Mouse (Mus musculus) liver, embryonic 14.5 days (tissue): ENCODE results near the gene Amn1. TPM values are rescaled to one million over a fixed set of nuclear protein-coding genes. Genes with fewer than 3 reads are reported as not detected.

Source experiments
- ATAC-seq: fragments of 200-750 bp; cut with Nextera tagmentation; 2 replicates; pipeline ENCODE4 v1.8.0; 2017; ENCODE audit warnings: moderate number of reproducible peaks, mild to moderate bottlenecking, moderate library complexity; ENCODE audit not compliant: insufficient read depth
- DNase-seq, 3 experiments: peaks; one replicate each; pipeline ENCODE4 v3.0.0-alpha.2; 2012 to 2013; ENCODE audit warnings: low read depth in 3 of 3, low spot score in 3 of 3
- H3K27ac ChIP-seq: fragments of 300-500 bp; sonication (generic); 2 replicates; pipeline ENCODE4 v1.5.1; 2014; ENCODE audit warnings: moderate library complexity, mild to moderate bottlenecking, control low read depth, inconsistent platforms
- H3K27me3 ChIP-seq: fragments of 300-500 bp; sonication (generic); 2 replicates; pipeline ENCODE4 v1.6.1; 2014; ENCODE audit warnings: mild to moderate bottlenecking, low read length, moderate library complexity; ENCODE audit not compliant: control insufficient read depth, insufficient read depth
- H3K36me3 ChIP-seq: fragments of 300-500 bp; sonication (generic); replicated peaks from 2 replicates; pipeline ENCODE4 v1.6.1; 2014; ENCODE audit warnings: low read depth; ENCODE audit not compliant: control insufficient read depth, insufficient read depth
- H3K4me1 ChIP-seq, 2 experiments: fragments of 200-500 bp in 1 of 2; fragments of 300-500 bp in 1 of 2; sonication (generic) in 1 of 2; replicated peaks; 2 replicates each; pipeline ENCODE4 v1.6.1; 2012 to 2014; ENCODE audit warnings: antibody characterized with exemption in 1 of 2, inconsistent platforms in 1 of 2, low read length in 1 of 2; ENCODE audit not compliant: control insufficient read depth in 2 of 2, insufficient read depth in 2 of 2
- H3K4me2 ChIP-seq: fragments of 300-500 bp; sonication (generic); 2 replicates; pipeline ENCODE4 v1.6.1; 2014; ENCODE audit warnings: low read depth, mild to moderate bottlenecking, control low read depth, moderate library complexity
- H3K4me3 ChIP-seq, 2 experiments: fragments of 200-500 bp in 1 of 2; fragments of 300-500 bp in 1 of 2; sonication (generic) in 1 of 2; 2 replicates each; pipeline ENCODE4 v1.5.1; 2012 to 2014; ENCODE audit warnings: low read depth in 2 of 2, low read length in 2 of 2, mild to moderate bottlenecking in 2 of 2, control low read depth in 1 of 2, inconsistent platforms in 1 of 2, moderate library complexity in 1 of 2; ENCODE audit not compliant: insufficient read depth in 1 of 2
- H3K9ac ChIP-seq: fragments of 300-500 bp; sonication (generic); replicated peaks from 2 replicates; pipeline ENCODE4 v1.6.1; 2014; ENCODE audit warnings: mild to moderate bottlenecking, control low read depth, moderate library complexity
- H3K9me3 ChIP-seq: fragments of 300-500 bp; sonication (generic); 2 replicates; pipeline ENCODE4 v1.6.1; 2016; ENCODE audit warnings: low read length, mixed read lengths; ENCODE audit not compliant: control insufficient read depth
- CTCF ChIP-seq: IDR thresholded peaks from 2 replicates; pipeline ENCODE4 v1.5.1; 2016; ENCODE audit warnings: antibody characterized with exemption, low read depth, control low read depth
- EP300 ChIP-seq: IDR thresholded peaks from 2 replicates; pipeline ENCODE4 v1.6.1; 2016; ENCODE audit warnings: antibody characterized with exemption, low read depth
- WGBS: fragments of 180-500 bp; shearing (Covaris S2); extraction: QIAGEN DNeasy Blood & Tissue Kit; methylation state at CpG from one replicate; pipeline ENCODE4 v1.1.7; 2014; ENCODE audit not compliant: insufficient replicate concordance; 5-methylcytosine and 5-hydroxymethylcytosine counted together
- polyA plus RNA-seq, 2 experiments: library from polyadenylated mRNA; depleted of rRNA in 1 of 2; stranded (reverse) in 1 of 2; unstranded in 1 of 2; fragments of >200 nt; fragmentation: Nextera tagmentation in 1 of 2; extraction: Ambion mirVana in 1 of 2; gene quantifications; 2 replicates each; pipeline versions ENCODE4 v1.2.1 to v1.2.3; 2012 to 2014

Gene Amn1
- polyA plus RNA-seq, 2 experiments, result 2.9 to 5.2 TPM

DNA sequence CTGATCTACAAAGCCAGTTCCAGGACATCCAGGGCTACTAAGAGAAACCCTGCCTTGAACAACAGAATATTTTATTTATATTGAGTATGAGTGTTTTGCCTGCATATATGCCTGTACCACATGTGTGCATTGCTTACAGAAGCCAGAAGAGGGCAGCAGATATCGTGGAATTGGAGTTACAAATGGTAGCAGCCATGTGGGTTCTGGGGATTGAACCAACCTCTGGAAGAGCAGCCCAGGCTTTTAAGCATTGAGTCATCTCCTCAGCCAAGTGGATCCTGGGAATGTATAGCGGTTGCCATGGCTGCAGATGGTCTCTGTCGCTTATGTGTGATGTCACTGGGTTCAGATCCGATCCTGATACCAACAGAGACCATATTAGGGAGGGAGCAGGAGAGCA is 61.8 kb downstream of the Amn1 start:
- no peak overlapping the region for H3K4me3 ChIP-seq
- no peaks in the 10 kb centered on the region for H3K36me3 ChIP-seq
- H3K27ac ChIP-seq, result no peak overlapping the region
- TF ChIP-seq CTCF (peak; percentile 78), EP300 (no peak)
- H3K4me2 ChIP-seq, result no peak overlapping the region
- H3K27me3 ChIP-seq, result no peaks in the 10 kb centered on the region
- WGBS, result 48% methylated on average over 4 of the region's 4 CpGs
- ATAC-seq (peak; percentile 34; the same call in 1 of the 2 replicates), DNase-seq (no peak)
- H3K4me1 ChIP-seq, result no peaks in the 10 kb centered on the region
- H3K9ac ChIP-seq, result no peak overlapping the region
- H3K9me3 ChIP-seq, result no peaks in the 10 kb centered on the region

DNA sequence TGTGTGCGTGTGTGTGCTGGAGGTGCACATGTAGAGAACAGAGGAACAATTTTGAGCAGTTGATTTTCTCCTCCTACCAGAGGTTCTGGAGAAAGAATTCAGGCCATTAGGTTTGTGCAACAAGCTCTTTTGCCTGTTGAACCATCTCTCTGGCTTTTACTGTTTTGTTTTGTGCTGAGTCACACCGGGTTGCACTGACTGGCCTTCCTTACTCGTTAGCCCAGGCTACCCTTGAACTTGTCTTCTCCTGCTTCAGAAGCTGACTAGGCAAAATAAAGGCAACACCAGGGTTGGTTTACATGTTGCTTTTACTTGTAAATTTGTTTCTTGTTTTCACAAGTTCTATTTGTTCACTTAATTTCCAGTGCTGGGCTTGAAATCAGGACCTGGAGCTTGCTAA is 65.5 kb downstream of the Amn1 start:
- H3K9me3 ChIP-seq, result no peaks in the 10 kb centered on the region
- no peak overlapping the region for H3K4me3 ChIP-seq
- DNase-seq (no peak), ATAC-seq (no peak)
- peaks cover 0 to 4% of the 10 kb centered on the region in 2 experiments; a peak in 1 of 4 replicates for H3K4me1 ChIP-seq
- TF ChIP-seq EP300 (no peak), CTCF (no peak)
- 58% methylated on average over 3 of the region's 3 CpGs for WGBS
- no peak overlapping the region for H3K27ac ChIP-seq
- no peak overlapping the region for H3K4me2 ChIP-seq
- H3K27me3 ChIP-seq, result no peaks in the 10 kb centered on the region
- H3K9ac ChIP-seq, result no peak overlapping the region
- no peaks in the 10 kb centered on the region for H3K36me3 ChIP-seq

DNA sequence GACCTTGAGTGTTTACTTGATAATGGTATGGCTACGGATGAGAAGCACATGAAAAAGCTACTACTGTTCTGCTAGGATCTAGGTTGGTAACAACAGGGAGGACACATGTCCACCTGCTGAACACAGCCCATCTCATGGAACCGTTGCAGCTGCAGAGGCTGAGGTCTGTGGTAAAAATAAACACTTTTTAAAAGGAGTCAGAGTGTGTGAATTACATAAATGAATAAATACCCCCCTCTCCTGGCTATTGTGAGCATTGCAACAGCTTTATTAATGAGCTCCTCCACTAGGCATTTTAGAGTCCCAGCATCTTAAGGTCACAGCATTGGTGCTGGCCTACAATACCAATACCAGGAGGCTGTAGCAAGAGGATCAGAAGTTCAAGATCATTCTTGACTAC is 68.7 kb downstream of the Amn1 start:
- 28% methylated on average over 2 of the region's 2 CpGs for WGBS
- H3K27me3 ChIP-seq, result no peaks in the 10 kb centered on the region
- H3K9ac ChIP-seq, result no peak overlapping the region
- TF ChIP-seq CTCF (peak; percentile 60), EP300 (no peak)
- no peak overlapping the region for H3K4me2 ChIP-seq
- H3K4me1 ChIP-seq, result peaks cover 0 to 4% of the 10 kb centered on the region in 2 experiments; a peak in 2 of 4 replicates
- H3K27ac ChIP-seq, result no peak overlapping the region
- no peak for ATAC-seq
- H3K36me3 ChIP-seq, result no peaks in the 10 kb centered on the region
- no peaks in the 10 kb centered on the region for H3K9me3 ChIP-seq
- DNase-seq, result peak in 1 of 3 experiments; percentile 44
- H3K4me3 ChIP-seq, result no peak overlapping the region

DNA sequence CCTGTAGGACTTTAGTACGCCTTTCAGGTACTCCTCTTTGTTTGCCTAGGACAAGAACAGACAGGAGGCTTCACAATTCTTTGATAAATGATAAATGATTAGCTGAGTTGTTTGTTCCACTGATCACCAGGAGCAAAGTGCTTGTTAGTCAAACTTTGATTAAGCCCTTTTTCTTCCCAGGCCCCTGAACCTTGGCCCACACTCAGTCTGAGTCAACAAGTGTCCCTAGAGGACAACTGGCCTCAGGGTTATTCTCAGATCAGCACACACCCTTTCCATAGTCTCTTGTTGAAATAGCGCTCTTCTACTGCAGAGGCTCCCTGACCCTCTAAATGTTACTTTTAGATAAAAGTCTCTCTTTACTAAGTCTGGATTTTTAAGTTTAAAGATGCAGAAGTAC is 69.6 kb downstream of the Amn1 start:
- no peak overlapping the region for H3K4me3 ChIP-seq
- DNase-seq, result no peak
- H3K27me3 ChIP-seq, result no peaks in the 10 kb centered on the region
- WGBS, result 60% methylated on average over 2 of the region's 2 CpGs
- no peaks in the 10 kb centered on the region for H3K36me3 ChIP-seq
- no peak overlapping the region for H3K4me2 ChIP-seq
- ATAC-seq, result peak; percentile 65
- H3K9ac ChIP-seq, result no peak overlapping the region
- H3K9me3 ChIP-seq, result no peaks in the 10 kb centered on the region
- H3K4me1 ChIP-seq, result peaks cover 0 to 4% of the 10 kb centered on the region in 2 experiments; a peak in 2 of 4 replicates
- TF ChIP-seq CTCF, result no peak
- TF ChIP-seq EP300, result no peak
- H3K27ac ChIP-seq, result no peak overlapping the region

DNA sequence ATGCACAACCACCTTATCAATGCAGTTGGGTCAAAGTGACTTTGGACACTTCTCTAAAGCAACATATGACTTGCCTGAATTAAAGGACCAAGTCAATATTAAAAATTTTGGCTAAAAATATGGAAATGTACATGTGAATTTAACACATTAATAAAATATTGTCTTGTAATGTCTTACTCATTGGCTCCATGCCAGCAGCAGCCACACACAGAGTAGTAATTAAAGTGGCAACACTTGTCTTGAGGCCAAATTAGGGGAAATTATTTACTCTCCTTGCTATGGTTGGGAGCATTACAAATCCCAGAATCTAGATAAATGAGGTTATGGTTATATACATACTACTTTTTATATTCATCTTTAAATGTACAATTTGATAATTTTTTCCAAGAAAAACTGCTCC is 71.5 kb downstream of the Amn1 start:
- no peaks in the 10 kb centered on the region for H3K9me3 ChIP-seq
- H3K4me3 ChIP-seq, result no peak overlapping the region
- no peak overlapping the region for H3K4me2 ChIP-seq
- H3K4me1 ChIP-seq, result peaks cover 0 to 4% of the 10 kb centered on the region in 2 experiments; a peak in 2 of 4 replicates
- H3K27me3 ChIP-seq, result no peaks in the 10 kb centered on the region
- no peaks in the 10 kb centered on the region for H3K36me3 ChIP-seq
- no peak overlapping the region for H3K9ac ChIP-seq
- DNase-seq (no peak), ATAC-seq (no peak)
- TF ChIP-seq CTCF (no peak), EP300 (no peak)
- H3K27ac ChIP-seq, result no peak overlapping the region
